Mouse (Mus musculus): Measurements from ENCODE around the gene Chrna3.

The Chrna3 gene

GRCm38 (mm10) chr9:55026275-55026663 is at the start of gene Chrna3:
TSS of gene Chrna3 (minus strand) at chr9:55026562.
- TF ChIP-seq GATA4 (IDR thresholded peaks at IDR 0.05; ENCODE audit: insufficient replicate concordance, low read length): no peak

- TF ChIP-seq GATA4 (IDR thresholded peaks at IDR 0.05; ENCODE audit: insufficient replicate concordance, low read length): no peak
Measured at GRCm38 (mm10) chr9:55067965-55068265, 41.6 kb upstream of the Chrna3 start.

- no peak for TF ChIP-seq GATA4 (IDR thresholded peaks at IDR 0.05; ENCODE audit: insufficient replicate concordance, low read length)
Measured at GRCm38 (mm10) chr9:55067260-55067964, 41.0 kb upstream of the Chrna3 start.

GRCm38 (mm10) chr9:55065241-55065640 is 38.9 kb upstream of the Chrna3 start:
- no peak for TF ChIP-seq GATA4 (IDR thresholded peaks at IDR 0.05; ENCODE audit: insufficient replicate concordance, low read length)

- no peak for TF ChIP-seq GATA4 (IDR thresholded peaks at IDR 0.05; ENCODE audit: insufficient replicate concordance, low read length)
Measured at GRCm38 (mm10) chr9:55058067-55058466, 31.7 kb upstream of the Chrna3 start.

- no peak for TF ChIP-seq GATA4 (IDR thresholded peaks at IDR 0.05; ENCODE audit: insufficient replicate concordance, low read length)
Measured at GRCm38 (mm10) chr9:55055386-55055930, 29.1 kb upstream of the Chrna3 start.

- TF ChIP-seq GATA4 (IDR thresholded peaks at IDR 0.05; ENCODE audit: insufficient replicate concordance, low read length): no peak
Measured at GRCm38 (mm10) chr9:55048211-55048880, 22.0 kb upstream of the Chrna3 start, which contains the start of gene Chrnb4. TSS of gene Chrnb4 (minus strand) at chr9:55048779.

GRCm38 (mm10) chr9:55046764-55047163 is 20.4 kb upstream of the Chrna3 start:
- TF ChIP-seq GATA4 (IDR thresholded peaks at IDR 0.05; ENCODE audit: insufficient replicate concordance, low read length): no peak

GRCm38 (mm10) chr9:55045001-55045400 is 18.6 kb upstream of the Chrna3 start:
- TF ChIP-seq GATA4 (IDR thresholded peaks at IDR 0.05; ENCODE audit: insufficient replicate concordance, low read length): no peak

- no peak for TF ChIP-seq GATA4 (IDR thresholded peaks at IDR 0.05; ENCODE audit: insufficient replicate concordance, low read length)
Measured at GRCm38 (mm10) chr9:55043688-55044087, 17.3 kb upstream of the Chrna3 start.

GRCm38 (mm10) chr9:55041389-55041788 is 15.0 kb upstream of the Chrna3 start:
- TF ChIP-seq GATA4 (IDR thresholded peaks at IDR 0.05; ENCODE audit: insufficient replicate concordance, low read length): no peak

- TF ChIP-seq GATA4 (IDR thresholded peaks at IDR 0.05; ENCODE audit: insufficient replicate concordance, low read length): no peak
Measured at GRCm38 (mm10) chr9:55039983-55040382, 13.6 kb upstream of the Chrna3 start.

GRCm38 (mm10) chr9:55038948-55039347 is 12.6 kb upstream of the Chrna3 start:
- no peak for TF ChIP-seq GATA4 (IDR thresholded peaks at IDR 0.05; ENCODE audit: insufficient replicate concordance, low read length)

GRCm38 (mm10) chr9:55031435-55032167 is 5.2 kb upstream of the Chrna3 start:
- TF ChIP-seq GATA4 (IDR thresholded peaks at IDR 0.05; ENCODE audit: insufficient replicate concordance, low read length): no peak

GRCm38 (mm10) chr9:55025534-55026274 is 658 bp downstream of the Chrna3 start:
- no peak for TF ChIP-seq GATA4 (IDR thresholded peaks at IDR 0.05; ENCODE audit: insufficient replicate concordance, low read length)

All from liver, adult (tissue).